In genomic region chr13:41372555-41373460, GRCm38 (mm10) we compare ENCODE assay signal across 8 mouse cellular contexts.
DNase-seq lines count a peak whose midpoint lies in the region; ATAC-seq and TF ChIP-seq lines count a peak whose summit lies in the region.
"Had no signal": no experiment of that assay in that cellular context is flagged by ENCODE, and none has a peak within 500 bp of the region (broad histone marks: within the 10 kb centered on the region; RNA-seq: fewer than 3 reads in every experiment).

No protein-coding gene starts in this region.

- H3K4me1 ChIP-seq in liver, adult 2 months (ENCODE audit: control insufficient read depth, insufficient read depth, low read length), result no peaks in the 10 kb centered on the region
- no peaks in the 10 kb centered on the region for H3K4me1 ChIP-seq in liver, embryonic 11.5 days (replicated peaks; ENCODE audit: control insufficient read depth, insufficient read depth, low read length)
- H3K4me1 ChIP-seq in limb, embryonic 10.5 days, result peaks cover 12% of the 10 kb centered on the region

- H3K4me3 ChIP-seq in liver, adult 2 months (ENCODE audit: insufficient read depth, low read depth, low read length), result no peak overlapping the region
- no peak overlapping the region for H3K4me3 ChIP-seq in liver, embryonic 11.5 days (ENCODE audit: low read depth, low read length)
- no peak overlapping the region for H3K4me3 ChIP-seq in limb, embryonic 10.5 days

- no peaks in the 10 kb centered on the region for H3K27me3 ChIP-seq in liver, adult 2 months (ENCODE audit: control insufficient read depth, insufficient read depth, low read length)
- H3K27me3 ChIP-seq in liver, embryonic 11.5 days (replicated peaks; ENCODE audit: control insufficient read depth, insufficient read depth, low read length), result no peaks in the 10 kb centered on the region
- H3K27me3 ChIP-seq in limb, embryonic 10.5 days (ENCODE audit: low read depth, poor library complexity, severe bottlenecking), result no peaks in the 10 kb centered on the region

- H3K79me2 ChIP-seq in liver, adult 2 months (ENCODE audit: control insufficient read depth, insufficient read depth, low read length), result no peaks in the 10 kb centered on the region

- TF ChIP-seq POLR2A in liver, adult 2 months (IDR thresholded peaks at IDR 0.05; ENCODE audit: extremely low read depth, insufficient read depth, low read length), result no peak

- peak; percentile 30 for DNase-seq in liver, adult 2 months (ENCODE audit: extremely low read depth, low read depth, low spot score)
- no peak for DNase-seq in liver, embryonic 11.5 days (ENCODE audit: low spot score)
- DNase-seq in R1 (ENCODE audit: low read depth, low spot score), result peak; percentile 16
- no peak for DNase-seq in limb, embryonic 10.5 days (ENCODE audit: low spot score)
- peak; percentile 80 for DNase-seq in thymus, postnatal 0 days (ENCODE audit: low spot score)
- no peak for DNase-seq in c-Kit-positive CD71-positive TER-119-positive erythroid progenitor cells, embryonic 14.5 days (ENCODE audit: low spot score)
- no peak for DNase-seq in embryo, embryonic 10 days (ENCODE audit: low spot score)
- DNase-seq: adrenal gland, postnatal 36 days had no signal

- ATAC-seq in liver, embryonic 11.5 days (replicated peaks; ENCODE audit: low FRiP score), result no peak

- no peak overlapping the region for H3K27ac ChIP-seq in liver, adult 2 months (replicated peaks; ENCODE audit: insufficient read depth, low read depth, low read length)
- no peak overlapping the region for H3K27ac ChIP-seq in liver, embryonic 11.5 days (ENCODE audit: low read depth, low read length)
- peak overlapping the region; percentile 37; the same call in 1 of the 2 replicates for H3K27ac ChIP-seq in limb, embryonic 10.5 days

- H3K4me2 ChIP-seq in liver, embryonic 11.5 days, result no peak overlapping the region

- no peak overlapping the region for H3K9ac ChIP-seq in liver, adult 2 months (ENCODE audit: low read depth, low read length)
- no peak overlapping the region for H3K9ac ChIP-seq in liver, embryonic 11.5 days (ENCODE audit: low read depth, low read length)

- H3K36me3 ChIP-seq in liver, adult 2 months (ENCODE audit: control insufficient read depth, insufficient read depth, low read length), result no peaks in the 10 kb centered on the region
- H3K36me3 ChIP-seq in liver, embryonic 11.5 days (ENCODE audit: control insufficient read depth, insufficient read depth, low read length), result no peaks in the 10 kb centered on the region
- no peaks in the 10 kb centered on the region for H3K36me3 ChIP-seq in limb, embryonic 10.5 days

- 81% methylated on average over 8 of the region's 8 CpGs for WGBS in liver, adult 2 months
- WGBS in liver, embryonic 11.5 days, result 70% methylated on average over 8 of the region's 8 CpGs
- 79% methylated on average over 8 of the region's 8 CpGs for WGBS in limb, embryonic 10.5 days

- no peak for TF ChIP-seq CTCF in liver, adult 2 months (IDR thresholded peaks at IDR 0.05; ENCODE audit: low read depth, low read length)

- no peaks in the 10 kb centered on the region for H3K9me3 ChIP-seq in liver, embryonic 11.5 days (ENCODE audit: control insufficient read depth, low read length)
- H3K9me3 ChIP-seq in limb, embryonic 10.5 days (replicated peaks), result no peaks in the 10 kb centered on the region

Comparison
In these comparisons a context has a peak if more than half of its experiments do, and no peak if none do; other contexts are left out.
1. DNase-seq: peak in liver, adult 2 months (single experiment), R1 (single experiment) and thymus, postnatal 0 days (single experiment); none in liver, embryonic 11.5 days (single experiment), limb, embryonic 10.5 days (single experiment), c-Kit-positive CD71-positive TER-119-positive erythroid progenitor cells, embryonic 14.5 days (single experiment) and embryo, embryonic 10 days (single experiment).